Mouse (Mus musculus): ENCODE measurements around the gene Fbxo42. TPM values are rescaled to one million over a fixed set of nuclear protein-coding genes. Genes with fewer than 3 reads are reported as not detected.

The Fbxo42 gene
- polyA plus RNA-seq, 1 experiment from 2014 or later: 24.2 TPM

GRCm38 (mm10) chr4:141186923-141187836 is 39.5 kb downstream of the Fbxo42 start:
- no peaks in the 10 kb centered on the region for H3K9me3 ChIP-seq (replicated peaks)
- no peak overlapping the region for H3K4me3 ChIP-seq
- peaks cover 52% of the 10 kb centered on the region for H3K36me3 ChIP-seq
- H3K27ac ChIP-seq (replicated peaks): no peak overlapping the region
- DNase-seq (ENCODE audit: low spot score): no peak
- no peaks in the 10 kb centered on the region for H3K27me3 ChIP-seq (ENCODE audit: low read depth, poor library complexity, severe bottlenecking)
- peaks cover 14% of the 10 kb centered on the region for H3K4me1 ChIP-seq
- WGBS: 77% methylated on average over 9 of the region's 9 CpGs

GRCm38 (mm10) chr4:141191294-141191693 is 43.6 kb downstream of the Fbxo42 start:
- 90% methylated on average over 7 of the region's 7 CpGs for WGBS

GRCm38 (mm10) chr4:141194553-141194952 is 46.8 kb downstream of the Fbxo42 start:
- 93% methylated on average over 6 of the region's 6 CpGs for WGBS
- H3K36me3 ChIP-seq: peaks cover 96% of the 10 kb centered on the region
- no peaks in the 10 kb centered on the region for H3K27me3 ChIP-seq (ENCODE audit: low read depth, poor library complexity, severe bottlenecking)
- 0 out of 2 replicates have a peak, but pooled peaks cover 3% of the 10 kb centered on the region for H3K4me1 ChIP-seq
- no peak overlapping the region for H3K4me3 ChIP-seq
- DNase-seq (ENCODE audit: low spot score): no peak
- H3K27ac ChIP-seq (replicated peaks): no peak overlapping the region
- H3K9me3 ChIP-seq (replicated peaks): no peaks in the 10 kb centered on the region

More at GRCm38 (mm10) chr4:141191294-141191693, 43.6 kb downstream of the Fbxo42 start:
- Histone ChIP-seq H3K4me3 (no peak overlapping the region), H3K9me3 (replicated peaks) (no peaks in the 10 kb centered on the region), H3K27ac (replicated peaks) (no peak overlapping the region), H3K4me1 (peaks cover 9% of the 10 kb centered on the region), H3K36me3 (peaks cover 68% of the 10 kb centered on the region), H3K27me3 (ENCODE audit: low read depth, poor library complexity, severe bottlenecking) (no peaks in the 10 kb centered on the region)
- DNase-seq (ENCODE audit: low spot score): no peak

- H3K36me3 ChIP-seq: peaks cover 99% of the 10 kb centered on the region
- no peaks in the 10 kb centered on the region for H3K9me3 ChIP-seq (replicated peaks)
- whole genome bisulfite sequencing: 96% methylated on average over 13 of the region's 13 CpGs
- no peaks in the 10 kb centered on the region for H3K27me3 ChIP-seq (ENCODE audit: low read depth, poor library complexity, severe bottlenecking)
- H3K4me3 ChIP-seq: no peak overlapping the region
- H3K4me1 ChIP-seq: no peaks in the 10 kb centered on the region
- DNase-seq (ENCODE audit: low spot score): no peak
- H3K27ac ChIP-seq (replicated peaks): no peak overlapping the region
These were observed 49.4 kb downstream of the Fbxo42 start for GRCm38 (mm10) chr4:141196981-141197685.

GRCm38 (mm10) chr4:141197686-141198035 is 49.9 kb downstream of the Fbxo42 start:
- Histone ChIP-seq H3K27ac (replicated peaks) (no peak overlapping the region), H3K36me3 (peaks cover 100% of the 10 kb centered on the region), H3K4me3 (no peak overlapping the region), H3K27me3 (ENCODE audit: low read depth, poor library complexity, severe bottlenecking) (no peaks in the 10 kb centered on the region), H3K9me3 (replicated peaks) (no peaks in the 10 kb centered on the region), H3K4me1 (no peaks in the 10 kb centered on the region)
- WGBS: 91% methylated on average over 13 of the region's 13 CpGs
- DNase-seq (ENCODE audit: low spot score): no peak

- no peaks in the 10 kb centered on the region for H3K27me3 ChIP-seq (ENCODE audit: low read depth, poor library complexity, severe bottlenecking)
- WGBS: 82% methylated on average over 11 of the region's 11 CpGs
- no peaks in the 10 kb centered on the region for H3K4me1 ChIP-seq
- H3K27ac ChIP-seq (replicated peaks): no peak overlapping the region
- peaks cover 91% of the 10 kb centered on the region for H3K36me3 ChIP-seq
- no peak for DNase-seq (ENCODE audit: low spot score)
- H3K4me3 ChIP-seq: no peak overlapping the region
- H3K9me3 ChIP-seq (replicated peaks): no peaks in the 10 kb centered on the region
These were observed 53.2 kb downstream of the Fbxo42 start for GRCm38 (mm10) chr4:141200906-141201305.

GRCm38 (mm10) chr4:141202192-141202591 is 54.5 kb downstream of the Fbxo42 start:
- Histone ChIP-seq H3K36me3 (peaks cover 86% of the 10 kb centered on the region), H3K9me3 (replicated peaks) (no peaks in the 10 kb centered on the region)
- 96% methylated on average over 6 of the region's 6 CpGs for WGBS

GRCm38 (mm10) chr4:141204580-141205061 is 56.9 kb downstream of the Fbxo42 start:
- Histone ChIP-seq H3K4me1 (no peaks in the 10 kb centered on the region), H3K27ac (replicated peaks) (no peak overlapping the region), H3K9me3 (replicated peaks) (0 out of 2 replicates have a peak, but pooled peaks cover 3% of the 10 kb centered on the region), H3K4me3 (no peak overlapping the region), H3K36me3 (peaks cover 64% of the 10 kb centered on the region), H3K27me3 (ENCODE audit: low read depth, poor library complexity, severe bottlenecking) (no peaks in the 10 kb centered on the region)
- WGBS: 64% methylated on average over 4 of the region's 4 CpGs
- no peak for DNase-seq (ENCODE audit: low spot score)

More at GRCm38 (mm10) chr4:141202192-141202591, 54.5 kb downstream of the Fbxo42 start:
- Histone ChIP-seq H3K27me3 (ENCODE audit: low read depth, poor library complexity, severe bottlenecking) (no peaks in the 10 kb centered on the region), H3K4me1 (no peaks in the 10 kb centered on the region), H3K4me3 (no peak overlapping the region), H3K27ac (replicated peaks) (no peak overlapping the region)
- DNase-seq (ENCODE audit: low spot score): no peak

- no peak overlapping the region for H3K27ac ChIP-seq (replicated peaks)
- H3K36me3 ChIP-seq: peaks cover 40% of the 10 kb centered on the region
- no peaks in the 10 kb centered on the region for H3K27me3 ChIP-seq (ENCODE audit: low read depth, poor library complexity, severe bottlenecking)
- 90% methylated on average over 5 of the region's 5 CpGs for WGBS
- no peak for DNase-seq (ENCODE audit: low spot score)
- no peak overlapping the region for H3K4me3 ChIP-seq
- H3K9me3 ChIP-seq (replicated peaks): 0 out of 2 replicates have a peak, but pooled peaks cover 3% of the 10 kb centered on the region
- peaks cover 6% of the 10 kb centered on the region; the same call in 1 of the 2 replicates for H3K4me1 ChIP-seq
These were observed 59.4 kb downstream of the Fbxo42 start for GRCm38 (mm10) chr4:141207081-141207480.

GRCm38 (mm10) chr4:141210524-141211219 is 63.0 kb downstream of the Fbxo42 start:
- peak overlapping the region; percentile 64; the same call in 1 of the 2 replicates for H3K27ac ChIP-seq (replicated peaks)
- H3K4me1 ChIP-seq: peaks cover 28% of the 10 kb centered on the region
- 0 out of 2 replicates have a peak, but pooled peaks cover 3% of the 10 kb centered on the region for H3K9me3 ChIP-seq (replicated peaks)
- peaks cover 11% of the 10 kb centered on the region for H3K36me3 ChIP-seq
- 78% methylated on average over 14 of the region's 14 CpGs for WGBS
- no peak for DNase-seq (ENCODE audit: low spot score)
- H3K4me3 ChIP-seq: peak overlapping the region; percentile 40
- H3K27me3 ChIP-seq (ENCODE audit: low read depth, poor library complexity, severe bottlenecking): no peaks in the 10 kb centered on the region

- 93% methylated on average over 4 of the region's 4 CpGs for WGBS
- Histone ChIP-seq H3K4me1 (peaks cover 28% of the 10 kb centered on the region), H3K4me3 (no peak overlapping the region), H3K9me3 (replicated peaks) (0 out of 2 replicates have a peak, but pooled peaks cover 3% of the 10 kb centered on the region), H3K27me3 (ENCODE audit: low read depth, poor library complexity, severe bottlenecking) (no peaks in the 10 kb centered on the region), H3K36me3 (peaks cover 8% of the 10 kb centered on the region), H3K27ac (replicated peaks) (no peak overlapping the region)
- DNase-seq (ENCODE audit: low spot score): no peak
These were observed 63.9 kb downstream of the Fbxo42 start for GRCm38 (mm10) chr4:141211646-141212045.

- Histone ChIP-seq H3K4me1 (peaks cover 28% of the 10 kb centered on the region), H3K4me3 (no peak overlapping the region), H3K27me3 (ENCODE audit: low read depth, poor library complexity, severe bottlenecking) (no peaks in the 10 kb centered on the region), H3K27ac (replicated peaks) (peak overlapping the region; percentile 86), H3K36me3 (no peaks in the 10 kb centered on the region), H3K9me3 (replicated peaks) (no peaks in the 10 kb centered on the region)
- WGBS: 83% methylated on average over 9 of the region's 9 CpGs
- no peak for DNase-seq (ENCODE audit: low spot score)
These were observed 65.2 kb downstream of the Fbxo42 start for GRCm38 (mm10) chr4:141212892-141213291.
